Mouse (Mus musculus): Measurements from ENCODE around the gene Sh3d19.

GRCm38 (mm10) chr3:85991802-85992156 lies 20.9 kb downstream of the Sh3d19 start:
- no peak for TF ChIP-seq CTCF (IDR thresholded peaks at IDR 0.05; ENCODE audit: insufficient read depth, low read depth, low read length)
- TF ChIP-seq POLR2A (IDR thresholded peaks at IDR 0.05; ENCODE audit: insufficient read depth, low read depth, low read length), result no peak
